9 mouse cellular contexts compared by ENCODE assay signal in the genomic region with DNA sequence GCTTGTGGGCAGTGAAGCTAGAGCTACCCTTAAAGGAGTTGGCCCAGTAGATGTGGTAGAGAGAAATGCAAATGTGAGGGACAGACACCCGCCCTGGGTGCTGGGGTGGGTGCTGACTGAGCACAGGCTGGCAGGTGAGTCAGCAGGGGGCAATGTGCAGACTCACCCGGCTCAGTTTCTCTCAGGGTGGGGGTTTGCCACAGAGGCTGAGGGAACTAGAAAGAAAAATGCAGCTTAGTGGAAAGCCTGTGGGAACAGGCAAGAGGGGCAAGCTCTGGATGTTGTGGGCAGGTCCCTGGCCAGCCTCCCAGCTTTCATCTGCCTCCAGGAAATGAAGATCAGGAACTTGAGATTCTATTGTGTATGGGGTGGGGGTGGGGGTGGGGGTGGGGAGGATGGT. TPM values are rescaled to one million over a fixed set of nuclear protein-coding genes. Genes with fewer than 3 reads are reported as not detected.
DNase-seq lines count a peak whose midpoint lies in the region; ATAC-seq and TF ChIP-seq lines count a peak whose summit lies in the region.
"Had no signal": no experiment of that assay in that cellular context is flagged by ENCODE, and none has a peak within 500 bp of the region (broad histone marks: within the 10 kb centered on the region; RNA-seq: fewer than 3 reads in every experiment).

No protein-coding gene starts in this region.

- dilution Hi-C loops in CH12.LX (cut with MboI; ENCODE audit: extremely low pct_ligation_motif_present, extremely low pct_unique_long_range_greater_than_20kb, low sequenced_read_pairs), result no loop called here

- no peak overlapping the region for H3K27ac ChIP-seq in CH12.LX (ENCODE audit: insufficient read depth, low read depth)
- peak overlapping the region; percentile 64 for H3K27ac ChIP-seq in kidney, embryonic 16.5 days (ENCODE audit: low read length)
- H3K27ac ChIP-seq: neural tube, embryonic 12.5 days had no signal

- peak; percentile 6 for TF ChIP-seq RAD21 in CH12.LX (IDR thresholded peaks at IDR 0.05; ENCODE audit: low read depth, low read length)

- no peaks in the 10 kb centered on the region for H3K79me2 ChIP-seq in CH12.LX (replicated peaks; ENCODE audit: control insufficient read depth, extremely low read depth, insufficient read depth, poor library complexity, severe bottlenecking)

- DNase-seq in CD4-positive, CD25-positive, alpha-beta regulatory T cell, adult 2 months (ENCODE audit: low read depth, low spot score), result peak; percentile 36
- peak; percentile 77 for DNase-seq in CH12.LX (ENCODE audit: extremely low read depth)
- DNase-seq in heart, adult 9 months (ENCODE audit: low spot score in 2 of 2), result peak; percentile 48 to 57
- DNase-seq in lung, postnatal 4 days, result peak; percentile 69 to 86
- DNase-seq in right cerebral cortex, adult 2 months (ENCODE audit: low spot score in 2 of 2), result no peak
- DNase-seq in layer of hippocampus, postnatal 14 days (ENCODE audit: low spot score in 2 of 2), result no peak

- ATAC-seq in CD4-positive, CD25-positive, alpha-beta regulatory T cell, adult 4 months, result no peak
- peak; percentile 75 for ATAC-seq in kidney, embryonic 16.5 days (ENCODE audit: low FRiP score, low TSS enrichment)

- 30% methylated on average over 2 of the region's 2 CpGs for WGBS in kidney, embryonic 16.5 days

- no peak overlapping the region for H3K4me3 ChIP-seq in CH12.LX (replicated peaks in 1 of 3; ENCODE audit: low read depth in 2 of 3, low read length in 2 of 3, poor library complexity in 1 of 3)
- H3K4me3 ChIP-seq in kidney, embryonic 16.5 days (ENCODE audit: low read length), result no peak overlapping the region
- H3K4me3 ChIP-seq: neural tube, embryonic 12.5 days had no signal

- TF ChIP-seq CTCF in CH12.LX (conservative IDR thresholded peaks at IDR 0.05 in 1 of 2, IDR thresholded peaks at IDR 0.05 in 1 of 2; ENCODE audit: low read depth in 2 of 2, low read length in 2 of 2), result peak in 1 of 2 experiments; percentile 57; a peak in 2 of 4 replicates

- H3K27me3 ChIP-seq in CH12.LX (replicated peaks), result no peaks in the 10 kb centered on the region
- no peaks in the 10 kb centered on the region for H3K27me3 ChIP-seq in kidney, embryonic 16.5 days (ENCODE audit: insufficient read depth, low read length)
- H3K27me3 ChIP-seq: neural tube, embryonic 12.5 days had no signal

- TF ChIP-seq POLR2A in CH12.LX (IDR thresholded peaks at IDR 0.05; ENCODE audit: low read depth, low read length), result no peak

- in situ Hi-C loops in CH12.LX (cut with MboI; ENCODE audit: low pct_ligation_motif_present, low pct_unique_long_range_greater_than_20kb, low sequenced_read_pairs), result no loop called here

- peaks cover 37 to 69% of the 10 kb centered on the region in 2 experiments for H3K4me1 ChIP-seq in CH12.LX (ENCODE audit: control insufficient read depth in 1 of 2, insufficient read depth in 2 of 2)
- H3K4me1 ChIP-seq in kidney, embryonic 16.5 days (ENCODE audit: insufficient read depth, low read length), result peaks cover 13% of the 10 kb centered on the region
- H3K4me1 ChIP-seq: neural tube, embryonic 12.5 days had no signal

- peaks cover 3% of the 10 kb centered on the region for H3K9me3 ChIP-seq in CH12.LX (replicated peaks; ENCODE audit: low read length)
- H3K9me3 ChIP-seq in kidney, embryonic 16.5 days (ENCODE audit: low read length), result no peaks in the 10 kb centered on the region
- H3K9me3 ChIP-seq: neural tube, embryonic 12.5 days had no signal

- peak; percentile 58; the same call in 1 of the 2 replicates for TF ChIP-seq EP300 in CH12.LX (IDR thresholded peaks at IDR 0.05; ENCODE audit: low read length)

- no peak overlapping the region for H3K9ac ChIP-seq in CH12.LX (ENCODE audit: insufficient read depth, low read depth)
- 0 out of 2 replicates have a peak overlapping the region, but pooled peaks have one; percentile 19 for H3K9ac ChIP-seq in kidney, embryonic 16.5 days (replicated peaks; ENCODE audit: low read length)
- H3K9ac ChIP-seq: neural tube, embryonic 12.5 days had no signal

- peak overlapping the region; percentile 22 for H3K4me2 ChIP-seq in CH12.LX (ENCODE audit: insufficient read depth, low read depth, poor library complexity, severe bottlenecking)
- no peak overlapping the region for H3K4me2 ChIP-seq in kidney, embryonic 16.5 days (replicated peaks; ENCODE audit: low read depth, low read length)
- H3K4me2 ChIP-seq: neural tube, embryonic 12.5 days had no signal

- H3K36me3 ChIP-seq in CH12.LX (replicated peaks in 1 of 2; ENCODE audit: control insufficient read depth in 1 of 2, insufficient read depth in 1 of 2, low read length in 1 of 2), result no peaks in the 10 kb centered on the region
- no peaks in the 10 kb centered on the region for H3K36me3 ChIP-seq in kidney, embryonic 16.5 days (ENCODE audit: insufficient read depth, low read length)
- H3K36me3 ChIP-seq: neural tube, embryonic 12.5 days had no signal

TF ChIP-seq in CH12.LX, 34 proteins besides CTCF, POLR2A, EP300 and RAD21:
- no peak for TF ChIP-seq USF1 (IDR thresholded peaks at IDR 0.05; ENCODE audit: low read depth, low read length)
- TF ChIP-seq ZNF384 (IDR thresholded peaks at IDR 0.05; ENCODE audit: low read depth, low read length), result 0 out of 2 replicates have a peak, but pooled peaks have one; percentile 12
- no peak for TF ChIP-seq ZKSCAN1 (IDR thresholded peaks at IDR 0.05; ENCODE audit: borderline replicate concordance, low read depth, low read length)
- peak; percentile 35 for TF ChIP-seq SMC3 (IDR thresholded peaks at IDR 0.05; ENCODE audit: low read depth, low read length)
- peak; percentile 47; the same call in 1 of the 2 replicates for TF ChIP-seq ELF1 (IDR thresholded peaks at IDR 0.05; ENCODE audit: low read depth, low read length)
- peak; percentile 41; the same call in 1 of the 2 replicates for TF ChIP-seq TCF12 (IDR thresholded peaks at IDR 0.05; ENCODE audit: low read depth, low read length)
- TF ChIP-seq ZMIZ1 (IDR thresholded peaks at IDR 0.05; ENCODE audit: low read depth, low read length), result no peak
- peak; percentile 35; the same call in 1 of the 2 replicates for TF ChIP-seq SIN3A (IDR thresholded peaks at IDR 0.05; ENCODE audit: low read length)
- TF ChIP-seq GABPA (IDR thresholded peaks at IDR 0.05; ENCODE audit: insufficient replicate concordance, low read depth, low read length), result no peak
- TF ChIP-seq BHLHE40 (IDR thresholded peaks at IDR 0.05; ENCODE audit: low read depth, low read length), result peak; percentile 93
- TF ChIP-seq HCFC1 (IDR thresholded peaks at IDR 0.05; ENCODE audit: low read depth, low read length), result peak; percentile 33; the same call in 1 of the 2 replicates
- TF ChIP-seq IRF4 (IDR thresholded peaks at IDR 0.05; ENCODE audit: low read depth, low read length), result peak; percentile 66
- TF ChIP-seq TBP (conservative IDR thresholded peaks at IDR 0.05; ENCODE audit: low read depth, low read length), result no peak
- TF ChIP-seq PAX5 (IDR thresholded peaks at IDR 0.05; ENCODE audit: low read length), result no peak
- peak; percentile 81 for TF ChIP-seq CHD2 (IDR thresholded peaks at IDR 0.05; ENCODE audit: low read length)
- no peak for TF ChIP-seq CHD1 (IDR thresholded peaks at IDR 0.05; ENCODE audit: low read depth, low read length)
- peak; percentile 42; the same call in 1 of the 2 replicates for TF ChIP-seq MAX (IDR thresholded peaks at IDR 0.05; ENCODE audit: low read length)
- TF ChIP-seq MYC (IDR thresholded peaks at IDR 0.05; ENCODE audit: low read depth, low read length), result 0 out of 2 replicates have a peak, but pooled peaks have one; percentile 24
- no peak for TF ChIP-seq ZC3H11A (IDR thresholded peaks at IDR 0.05; ENCODE audit: low read depth, low read length)
- peak; percentile 75; the same call in 1 of the 2 replicates for TF ChIP-seq MEF2A (IDR thresholded peaks at IDR 0.05; ENCODE audit: borderline replicate concordance, low read depth, low read length)
- TF ChIP-seq ETS1 (conservative IDR thresholded peaks at IDR 0.05; ENCODE audit: low read depth, low read length), result peak; percentile 81
- TF ChIP-seq MXI1 (IDR thresholded peaks at IDR 0.05; ENCODE audit: low read depth, low read length), result peak; percentile 71; the same call in 1 of the 2 replicates
- TF ChIP-seq MAFK (IDR thresholded peaks at IDR 0.05; ENCODE audit: insufficient replicate concordance, low read length), result peak; percentile 87
- no peak for TF ChIP-seq UBTF (IDR thresholded peaks at IDR 0.05; ENCODE audit: low read depth, low read length)
- peak; percentile 95 for TF ChIP-seq MAZ (IDR thresholded peaks at IDR 0.05; ENCODE audit: low read depth, low read length)
- TF ChIP-seq USF2 (conservative IDR thresholded peaks at IDR 0.05; ENCODE audit: low read depth, low read length), result no peak
TF ChIP-seq in CH12.LX: peak in this region for 16.

RNA-seq across cellular contexts. Expression of a gene that starts 21.9 kb away (rescaled TPM):
- polyA plus RNA-seq in CD4-positive, CD25-positive, alpha-beta regulatory T cell, adult 4 months (2017; shearing (Covaris generic)), result 1 to 10 TPM; 3.1 to 4.6 TPM
- total RNA-seq in CH12.LX (2012; rRNA removed), result 3.1 and 3.4 TPM in 2 replicates
- total RNA-seq in CH12.LX (2014; rRNA removed), result 3.6 and 4.3 TPM in 2 replicates
- polyA plus RNA-seq in CH12.LX (2012; ENCODE audit: insufficient read length, low read depth), result 5.0 and 5.9 TPM in 2 replicates
- 9.7 and 11.0 TPM in 2 replicates for polyA plus RNA-seq in kidney, embryonic 16.5 days (2015; fragmentation: Nextera tagmentation; extraction: Ambion mirVana)
- not detected for total RNA-seq in layer of hippocampus, postnatal 14 days (2021)

RNA-seq across cellular contexts. Expression of a gene that starts 22.8 kb away (rescaled TPM):
- polyA plus RNA-seq in CD4-positive, CD25-positive, alpha-beta regulatory T cell, adult 4 months (2017; shearing (Covaris generic)), result 1 to 10 TPM in 1 of 2 experiments, not detected in 1; 1.0 TPM
- 6.6 and 7.3 TPM in 2 replicates for total RNA-seq in CH12.LX (2012; rRNA removed)
- total RNA-seq in CH12.LX (2014; rRNA removed), result 1.8 and 2.4 TPM in 2 replicates
- polyA plus RNA-seq in CH12.LX (2012; ENCODE audit: insufficient read length, low read depth), result 2.1 and 2.9 TPM in 2 replicates
- polyA plus RNA-seq in kidney, embryonic 16.5 days (2015; fragmentation: Nextera tagmentation; extraction: Ambion mirVana), result 3.6 and 4.7 TPM in 2 replicates
- total RNA-seq in layer of hippocampus, postnatal 14 days (2021), result 10 to 100 TPM; 43.5 to 46.6 TPM

Comparison
In these comparisons a context has a peak if more than half of its experiments do, and no peak if none do; other contexts are left out.
1. DNase-seq: peak in CD4-positive, CD25-positive, alpha-beta regulatory T cell, adult 2 months (single experiment), CH12.LX (single experiment), heart, adult 9 months (2 of 2) and lung, postnatal 4 days (2 of 2); none in right cerebral cortex, adult 2 months (0 of 2) and layer of hippocampus, postnatal 14 days (0 of 2).